Mouse (Mus musculus) urinary bladder, adult 2 months (tissue): ENCODE measurements around the gene Ccnd2. TPM values are rescaled to one million over a fixed set of nuclear protein-coding genes. Genes with fewer than 3 reads are reported as not detected.

Experiments
- DNase-seq: peaks from one replicate; pipeline ENCODE4 v3.0.0; 2022; ENCODE audit warnings: low spot score
- polyA plus RNA-seq: library from polyadenylated mRNA; depleted of rRNA; stranded (reverse); fragments of >200 nt; gene quantifications from 2 replicates; pipeline ENCODE4 v1.2.3, GENCODE M21; 2012; rRNA removed

Gene Ccnd2
- polyA plus RNA-seq, 1 experiment, result 49.3 TPM

GRCm38 (mm10) chr6:127108368-127109060, 43.5 kb downstream of the Ccnd2 start:
- no peak for DNase-seq

DNA sequence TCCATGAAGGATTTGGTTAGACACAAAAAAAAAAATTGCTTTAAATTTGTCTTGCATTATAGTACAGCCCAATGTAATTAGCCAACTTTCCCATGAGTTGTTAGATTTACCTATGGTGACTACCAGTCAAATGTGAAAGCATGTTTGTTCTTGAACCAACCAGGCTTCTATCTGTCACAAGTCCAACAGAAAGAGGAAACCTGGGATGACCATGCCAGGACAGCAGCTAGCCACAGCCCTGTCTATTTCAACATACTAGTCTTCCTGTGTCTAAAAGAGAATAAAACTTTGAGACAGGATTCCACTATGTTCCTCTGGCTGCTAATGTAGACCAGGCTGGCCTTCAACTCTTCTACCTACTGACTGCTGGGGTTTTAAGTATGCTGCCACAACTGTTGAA, 44.6 kb downstream of the Ccnd2 start:
- DNase-seq, result no peak

DNA sequence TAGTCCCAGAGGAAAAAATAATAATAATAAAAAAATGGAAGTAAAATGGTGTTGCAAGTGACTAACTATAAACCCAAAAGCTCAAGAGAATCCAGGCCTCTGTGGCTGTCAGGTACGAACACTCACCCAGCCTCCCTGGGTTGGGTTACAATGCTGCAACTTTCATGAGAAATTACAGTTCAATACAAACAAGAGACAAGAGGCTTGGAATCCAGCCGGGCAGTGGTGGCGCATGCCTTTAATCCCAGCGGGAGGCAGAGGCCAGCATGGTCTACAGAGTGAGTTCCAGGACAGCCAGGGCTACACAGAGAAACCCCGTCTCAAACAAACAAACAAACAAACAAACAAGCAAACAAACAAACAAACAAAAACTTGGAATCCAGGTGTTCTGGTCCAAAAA, 45.3 kb downstream of the Ccnd2 start:
- DNase-seq, result no peak

DNA sequence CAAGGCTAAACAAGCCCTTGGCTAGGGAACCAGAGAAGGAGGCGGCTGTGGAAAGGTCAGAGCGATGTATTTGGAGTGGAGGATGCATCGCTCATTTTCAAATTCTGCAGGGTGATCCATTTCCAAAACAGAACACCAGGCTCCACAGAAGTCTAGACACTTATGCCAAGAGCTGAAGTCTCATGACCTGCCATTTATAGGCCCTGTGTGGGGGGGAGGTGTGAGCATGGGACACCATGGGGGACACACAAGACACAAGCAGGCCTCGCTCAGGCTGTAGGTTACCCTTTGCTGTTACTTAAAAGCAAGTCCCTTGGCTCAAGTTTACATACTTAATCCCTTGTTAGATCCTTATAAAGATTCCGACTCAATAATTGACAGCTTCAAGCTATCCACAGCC, 45.8 kb downstream of the Ccnd2 start:
- no peak for DNase-seq

DNA sequence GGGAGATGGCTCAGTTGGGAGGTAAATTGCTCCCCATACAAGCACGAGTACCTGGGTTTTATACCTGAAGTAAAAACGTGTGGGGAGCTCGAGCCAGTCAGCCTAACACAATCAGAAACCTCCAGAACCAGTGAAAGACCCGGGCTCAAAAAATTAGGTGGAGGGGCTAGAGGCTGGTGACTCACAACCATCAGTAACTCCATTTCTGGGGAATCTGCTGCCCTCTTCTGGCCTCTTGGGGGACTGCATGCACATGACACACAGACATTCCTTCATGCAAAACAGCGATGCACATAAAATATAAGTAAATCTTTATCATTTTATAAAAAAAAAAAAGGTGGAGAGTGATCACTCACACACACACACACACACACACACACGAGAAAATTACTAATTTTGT, 46.9 kb downstream of the Ccnd2 start:
- no peak for DNase-seq

GRCm38 (mm10) chr6:127104396-127105029, 47.5 kb downstream of the Ccnd2 start:
- DNase-seq, result no peak

- no peak for DNase-seq
Measured at GRCm38 (mm10) chr6:127103506-127104275, 48.3 kb downstream of the Ccnd2 start.

GRCm38 (mm10) chr6:127094565-127094964, 57.4 kb downstream of the Ccnd2 start:
- no peak for DNase-seq

DNA sequence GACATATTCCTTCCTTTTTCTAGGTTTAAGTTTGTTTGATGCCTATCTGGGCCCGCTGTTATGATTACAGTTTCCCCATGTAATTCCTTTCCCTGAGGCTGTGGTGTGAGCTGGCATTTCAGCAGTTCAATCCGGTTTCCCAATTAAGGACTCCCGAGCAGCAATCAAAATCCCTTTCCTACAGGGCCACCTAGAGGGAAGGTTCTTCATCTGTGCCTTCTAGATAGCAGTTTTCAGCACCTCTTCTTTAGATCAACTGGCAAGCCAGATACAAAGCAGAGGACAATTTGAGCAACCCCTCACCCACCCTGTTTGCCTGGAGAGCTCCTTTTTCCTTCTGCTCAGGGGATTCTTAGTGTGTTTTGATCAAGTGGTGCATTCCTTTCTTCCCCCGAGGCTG, 65.3 kb downstream of the Ccnd2 start:
- no peak for DNase-seq

DNA sequence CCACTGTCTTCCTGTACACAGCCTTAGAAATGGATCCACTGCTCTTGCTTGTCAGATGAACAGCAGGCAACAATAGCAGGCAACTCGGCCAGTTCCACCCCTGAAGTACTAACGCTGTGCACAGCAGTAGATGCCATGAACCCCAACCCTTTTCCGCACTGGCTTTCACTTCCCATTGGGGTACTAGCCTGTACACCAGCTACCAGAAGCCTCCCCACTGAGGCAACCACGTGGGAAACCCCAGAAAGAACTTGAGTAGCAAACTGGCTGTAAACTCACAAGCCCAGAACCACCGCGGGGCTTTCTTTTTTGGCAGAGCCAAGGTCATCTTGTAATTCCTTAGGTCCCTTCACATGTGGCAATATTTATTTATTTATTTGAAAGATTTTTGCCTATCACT, 70.2 kb downstream of the Ccnd2 start:
- DNase-seq, result no peak

DNA sequence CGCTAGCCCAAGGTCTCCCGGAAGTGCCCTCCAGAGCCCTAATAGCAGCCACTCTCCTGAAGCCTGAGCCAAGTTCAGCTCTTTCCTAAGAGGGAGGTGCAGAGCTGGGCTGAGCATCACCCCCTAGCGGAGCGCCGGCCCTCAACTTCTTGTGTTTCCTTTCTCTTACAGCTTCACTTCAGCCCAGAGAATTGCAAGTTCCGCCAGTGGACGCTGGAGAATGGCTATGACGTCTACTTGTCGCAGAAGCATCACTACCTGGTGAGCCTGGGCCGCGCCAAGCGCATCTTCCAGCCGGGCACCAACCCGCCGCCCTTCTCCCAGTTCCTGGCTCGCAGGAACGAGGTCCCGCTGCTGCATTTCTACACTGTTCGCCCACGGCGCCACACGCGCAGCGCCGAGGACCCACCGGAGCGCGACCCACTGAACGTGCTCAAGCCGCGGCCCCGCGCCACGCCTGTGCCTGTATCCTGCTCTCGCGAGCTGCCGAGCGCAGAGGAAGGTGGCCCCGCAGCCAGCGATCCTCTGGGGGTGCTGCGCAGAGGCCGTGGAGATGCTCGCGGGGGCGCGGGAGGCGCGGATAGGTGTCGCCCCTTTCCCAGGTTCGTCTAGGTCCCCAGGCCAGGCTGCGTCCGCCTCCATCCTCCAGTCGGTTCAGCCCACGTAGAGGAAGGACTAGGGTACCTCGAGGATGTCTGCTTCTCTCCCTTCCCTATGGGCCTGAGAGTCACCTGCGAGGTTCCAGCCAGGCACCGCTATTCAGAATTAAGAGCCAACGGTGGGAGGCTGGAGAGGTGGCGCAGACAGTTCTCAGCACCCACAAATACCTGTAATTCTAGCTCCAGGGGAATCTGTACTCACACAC, 71.9 kb downstream of the Ccnd2 start:
- DNase-seq, result no peak

Other genes with a start within 250 kb of the Ccnd2 start
- gene Dyrk4, start 230.4 kb downstream of the Ccnd2 start, polyA plus RNA-seq, result 0.03 and 0.06 TPM in 2 replicates
- gene Rad51ap1, start 212.6 kb downstream of the Ccnd2 start, polyA plus RNA-seq, result 2.4 and 3.6 TPM in 2 replicates
- 14.3 and 15.9 TPM in 2 replicates for gene D6Wsu163e, start 212.2 kb downstream of the Ccnd2 start, polyA plus RNA-seq
- not detected in 2 replicates for gene Fgf6, start 136.6 kb downstream of the Ccnd2 start, polyA plus RNA-seq
- not detected in 2 replicates for gene Fgf23, start 79.3 kb downstream of the Ccnd2 start, polyA plus RNA-seq
- gene Tigar, start 42.6 kb downstream of the Ccnd2 start, polyA plus RNA-seq, result 6.0 and 7.3 TPM in 2 replicates